Mouse (Mus musculus): ENCODE data around the gene Ganc. TPM values are rescaled to one million over a fixed set of nuclear protein-coding genes. Genes with fewer than 3 reads are reported as not detected.
A peak's percentile ranks its signal among the peaks of the same experiment; 100 is the strongest.

Gene Ganc
- total RNA-seq, 2 experiments from 2014 or later: 31.8 to 37.0 TPM

DNA sequence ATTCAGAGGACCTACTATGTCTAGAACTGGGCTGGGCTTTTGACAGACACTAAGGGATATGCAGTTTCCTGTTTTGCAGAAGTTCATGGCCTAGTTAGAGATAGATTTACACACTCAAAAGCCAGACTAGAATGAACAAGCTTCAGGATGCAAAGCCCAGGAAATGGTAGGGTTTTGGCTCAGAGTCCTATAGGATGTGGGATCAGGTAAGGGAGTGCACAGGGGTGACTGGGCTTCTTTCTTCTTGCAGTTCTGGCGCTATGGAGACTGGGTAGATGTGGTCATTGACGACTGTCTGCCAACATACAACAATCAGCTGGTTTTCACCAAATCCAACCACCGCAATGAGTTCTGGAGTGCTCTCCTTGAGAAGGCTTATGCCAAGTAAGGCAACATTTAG lies 80.5 kb downstream of the Ganc start:
- intact Hi-C loops (cut with DNase I; ENCODE audit: low total_unique reads): loop anchor here (10.0 kb wide), 2 partner anchors 181 to 381 kb away; no protein-coding TSS in a partner anchor
- DNase-seq: no peak

DNA sequence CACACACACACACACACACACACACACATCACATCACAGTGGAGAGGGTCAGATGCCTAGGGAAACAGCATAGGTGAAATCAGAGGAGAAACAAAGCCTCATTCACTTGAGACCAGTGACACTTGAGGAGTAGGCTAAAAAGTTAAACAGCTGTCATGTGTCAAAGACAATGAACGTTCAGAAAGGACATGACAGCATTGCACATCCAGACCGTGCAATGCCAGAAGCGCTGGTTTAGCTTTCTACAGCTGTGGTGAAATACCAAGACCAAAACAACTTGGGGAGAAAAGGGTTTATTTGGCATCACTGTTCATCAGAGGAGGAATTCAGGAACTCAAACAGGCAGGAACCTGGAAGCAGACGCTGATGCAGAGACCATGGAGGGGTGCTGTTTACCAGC lies 89.6 kb downstream of the Ganc start:
- intact Hi-C loops (cut with DNase I; ENCODE audit: low total_unique reads): no loop called here
- no peak for DNase-seq

DNA sequence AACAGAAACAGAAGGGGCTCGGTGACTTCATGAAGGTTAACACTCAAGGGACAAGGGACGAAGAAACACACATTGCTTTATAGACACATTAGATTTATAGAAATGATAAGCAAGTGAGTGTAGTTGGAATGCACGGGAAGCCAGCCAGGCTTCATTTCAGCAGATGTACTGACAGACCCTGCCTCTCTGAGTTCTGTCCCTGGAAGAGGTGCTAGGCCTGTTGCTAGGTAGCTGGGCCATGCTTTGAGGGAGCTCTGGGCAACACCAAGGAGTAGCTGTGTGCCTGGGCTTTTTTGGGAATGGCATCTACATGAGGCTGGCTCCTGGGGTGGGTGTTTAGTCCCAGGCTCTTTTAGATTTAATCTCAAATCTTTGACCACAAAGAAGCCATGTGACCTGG lies 92.8 kb downstream of the Ganc start:
- intact Hi-C loops (cut with DNase I; ENCODE audit: low total_unique reads): no loop called here
- no peak for DNase-seq

DNA sequence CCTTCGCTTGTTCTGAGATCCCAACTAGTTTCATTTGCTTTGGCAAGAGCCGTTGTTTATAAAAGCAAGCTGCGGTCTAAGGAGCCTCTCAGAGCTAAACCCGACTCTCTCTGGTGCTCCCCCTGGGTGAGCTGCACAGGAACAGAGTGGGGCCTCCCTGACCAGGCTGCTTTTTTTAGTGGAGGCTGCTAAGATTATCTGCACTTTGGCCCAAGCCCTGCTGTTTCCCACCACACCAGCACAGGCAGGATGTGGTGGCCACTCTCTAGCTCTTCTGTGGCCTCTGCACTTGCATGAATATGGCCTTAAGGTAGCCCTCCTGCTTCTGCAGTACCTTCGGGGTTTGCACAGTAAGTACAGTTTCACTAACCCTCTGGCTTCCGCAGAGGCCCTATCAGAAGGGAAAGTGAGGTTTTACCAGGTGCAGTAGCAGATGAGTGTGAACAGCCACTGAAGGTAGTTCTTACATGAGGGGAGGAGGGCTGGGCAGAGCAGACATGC lies 96.3 kb downstream of the Ganc start:
- intact Hi-C loops (cut with DNase I; ENCODE audit: low total_unique reads): no loop called here
- no peak for DNase-seq

DNA sequence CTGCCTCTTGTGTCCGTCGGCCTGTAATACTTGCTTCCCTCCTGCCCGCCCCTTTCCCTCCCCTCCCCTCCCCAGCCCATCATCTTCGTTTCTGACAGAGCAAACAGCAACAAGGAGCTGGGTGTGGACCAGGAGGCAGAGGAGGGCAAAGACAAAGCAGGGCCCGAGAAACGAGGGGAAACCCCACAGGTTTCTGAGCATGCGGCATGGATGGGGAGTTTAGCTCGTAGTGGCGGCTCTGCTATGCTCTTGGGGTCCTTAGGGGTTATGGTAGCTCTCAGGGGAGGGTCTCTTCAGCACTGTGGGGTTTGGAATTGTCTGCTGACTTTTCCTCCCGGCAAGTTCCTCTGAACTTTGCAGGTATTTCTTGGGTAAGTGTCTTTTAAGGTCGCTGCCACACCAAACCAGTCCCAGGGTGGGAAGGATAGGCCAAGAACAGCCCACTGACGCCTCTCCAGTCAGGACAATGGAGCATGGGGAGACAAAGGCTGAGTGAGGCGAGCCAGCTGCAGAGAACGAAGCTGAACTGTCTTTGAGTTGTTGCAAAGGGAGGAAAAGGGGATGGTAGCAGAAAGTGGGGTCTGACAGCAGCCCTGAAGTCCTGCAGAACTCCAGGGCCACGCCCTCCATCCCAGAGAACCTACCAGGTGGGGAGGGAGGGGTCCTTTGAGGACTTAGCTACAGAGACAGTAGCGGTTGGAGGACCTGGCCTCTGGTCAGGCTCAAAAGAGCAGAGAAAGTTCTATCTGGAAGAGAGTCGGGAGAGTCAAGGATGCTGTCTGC lies 97.6 kb downstream of the Ganc start:
- intact Hi-C loops (cut with DNase I; ENCODE audit: low total_unique reads): no loop called here

DNA sequence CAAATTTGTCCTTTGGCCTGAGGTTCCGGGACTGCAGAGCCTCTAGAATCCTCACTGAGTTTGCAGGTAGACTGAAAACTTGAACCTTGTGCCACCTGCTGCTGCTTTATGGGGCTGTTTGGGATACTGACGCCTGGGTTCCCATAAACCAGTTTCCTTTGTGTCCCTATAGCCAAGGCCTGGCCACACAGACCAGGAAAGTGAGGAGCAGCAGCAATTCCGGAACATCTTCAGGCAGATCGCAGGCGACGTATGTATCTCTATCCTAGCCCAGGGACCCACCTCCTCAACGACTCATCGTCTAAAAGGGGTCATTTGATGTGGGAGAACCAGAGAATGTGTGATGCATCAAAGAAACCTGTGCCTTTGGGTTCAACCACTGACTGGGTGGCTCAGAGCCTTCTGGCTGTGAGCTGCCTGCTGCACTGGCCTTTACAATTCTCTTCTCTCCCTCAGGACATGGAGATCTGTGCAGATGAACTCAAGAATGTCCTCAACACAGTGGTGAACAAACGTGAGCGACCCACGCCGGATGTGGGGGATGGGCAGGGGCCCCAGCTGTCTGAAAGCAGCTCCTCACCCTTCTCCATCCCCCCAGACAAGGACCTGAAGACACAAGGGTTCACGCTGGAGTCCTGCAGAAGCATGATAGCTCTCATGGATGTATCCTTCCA lies 98.4 kb downstream of the Ganc start:
- DNase-seq: no peak
- intact Hi-C loops (cut with DNase I; ENCODE audit: low total_unique reads): no loop called here

More for the DNA sequence above, 97.6 kb downstream of the Ganc start:
- no peak for DNase-seq

DNA sequence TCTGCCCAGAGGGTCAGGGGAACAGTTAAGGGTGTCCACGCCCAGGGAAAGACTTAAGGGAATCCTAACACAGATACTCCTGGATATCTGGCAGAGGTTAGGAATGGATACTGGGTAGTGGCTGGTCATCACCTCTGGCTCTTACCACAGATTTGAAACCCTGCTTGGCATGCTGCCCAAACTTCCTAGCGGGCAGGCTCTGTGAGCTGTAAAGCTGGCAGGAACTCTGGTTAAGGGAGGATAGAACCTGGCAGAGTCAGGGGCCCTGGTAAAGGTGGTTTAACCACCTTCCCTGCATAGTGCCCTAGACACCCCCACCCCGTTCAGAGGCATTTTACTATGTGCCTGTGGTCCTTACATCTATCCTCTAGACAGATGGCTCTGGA lies 98.9 kb downstream of the Ganc start:
- peak; percentile 17 for DNase-seq
- intact Hi-C loops (cut with DNase I; ENCODE audit: low total_unique reads): no loop called here

DNA sequence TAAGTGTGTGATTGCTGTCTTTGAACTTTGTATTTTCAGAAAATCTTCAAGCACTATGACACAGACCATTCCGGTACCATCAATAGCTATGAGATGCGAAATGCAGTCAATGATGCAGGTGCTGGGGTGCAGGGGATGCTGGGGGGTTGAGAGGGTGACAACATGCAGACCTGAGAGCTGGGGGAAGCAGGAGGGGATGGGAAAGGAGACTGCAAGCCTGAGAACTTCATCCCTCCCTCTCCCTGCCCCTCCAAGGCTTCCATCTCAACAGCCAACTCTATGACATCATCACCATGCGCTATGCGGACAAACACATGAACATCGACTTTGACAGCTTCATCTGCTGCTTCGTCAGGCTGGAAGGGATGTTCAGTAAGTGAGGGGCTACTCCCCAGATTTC lies 99.4 kb downstream of the Ganc start:
- DNase-seq: no peak
- intact Hi-C loops (cut with DNase I; ENCODE audit: low total_unique reads): no loop called here

DNA sequence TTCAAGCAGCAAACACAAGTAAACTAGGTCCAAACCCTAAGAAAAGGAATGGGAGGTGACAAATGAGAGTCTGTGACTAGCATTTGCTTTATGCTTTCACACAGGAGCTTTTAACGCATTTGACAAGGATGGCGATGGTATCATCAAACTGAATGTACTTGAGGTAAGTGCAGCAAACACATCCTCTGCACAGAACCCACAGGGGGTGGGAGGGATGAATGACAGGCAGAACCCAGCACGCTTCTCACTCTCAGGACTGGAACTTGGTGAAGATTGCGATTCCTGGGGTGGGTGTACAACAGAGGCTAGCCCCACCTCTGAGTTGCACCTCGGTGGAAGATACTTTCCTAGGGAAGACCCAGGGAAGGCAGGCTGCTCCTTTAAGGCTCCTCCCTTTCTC lies 100.3 kb downstream of the Ganc start:
- DNase-seq: no peak
- intact Hi-C loops (cut with DNase I; ENCODE audit: low total_unique reads): no loop called here

Other genes with a start within 250 kb of the Ganc start
- gene Ehd4, start 249.3 kb upstream of the Ganc start, total RNA-seq (2021): 10 to 100 TPM; 72.8 to 89.4 TPM
- gene Pla2g4e, start 158.6 kb upstream of the Ganc start, total RNA-seq (2021): 10 to 100 TPM; 31.0 to 35.1 TPM
- gene Pla2g4d, start 114.7 kb upstream of the Ganc start, total RNA-seq (2021): not detected
- not detected for gene Pla2g4f, start 89.7 kb upstream of the Ganc start, total RNA-seq (2021)
- gene Vps39, start 50.8 kb upstream of the Ganc start, total RNA-seq (2021): 10 to 100 TPM; 17.7 to 18.2 TPM
- gene Tmem87a, start 217 bp downstream of the Ganc start, total RNA-seq (2021): 10 to 100 TPM; 33.0 to 42.5 TPM
- gene Capn3, start 52.1 kb downstream of the Ganc start, total RNA-seq (2021): 10 to 100 TPM; 88.0 to 92.1 TPM
- 100 to 1,000 TPM; 287 to 310 TPM for gene Zfp106, start 159.9 kb downstream of the Ganc start, total RNA-seq (2021)
- gene Snap23, start 163.8 kb downstream of the Ganc start, total RNA-seq (2021): 10 to 100 TPM; 43.1 to 47.7 TPM
- 1 to 10 TPM; 6.5 to 6.6 TPM for gene Haus2, start 205.5 kb downstream of the Ganc start, total RNA-seq (2021)
- 10 to 100 TPM; 10.3 to 13.2 TPM for gene Lrrc57, start 205.6 kb downstream of the Ganc start, total RNA-seq (2021)
- gene Stard9, start 225.2 kb downstream of the Ganc start, total RNA-seq (2021): 1 to 10 TPM; 8.5 to 8.6 TPM

Measured in gastrocnemius, postnatal 14 days (tissue).